Mouse (Mus musculus) ES-E14 (cell line): ENCODE measurements around the gene Pcnx2. TPM values are rescaled to one million over a fixed set of nuclear protein-coding genes. Genes with fewer than 3 reads are reported as not detected.

Experiments
- DNase-seq: peaks from one replicate; pipeline ENCODE4 v3.0.0-alpha.2; 2013; ENCODE audit warnings: low read depth, low spot score
- H3K27ac ChIP-seq: 2 replicates; pipeline ENCODE4 v1.5.1; 2012; ENCODE audit warnings: low read depth, mild to moderate bottlenecking, low read length, moderate library complexity, mixed read lengths; ENCODE audit not compliant: poor library complexity, insufficient read depth, severe bottlenecking
- H3K36me3 ChIP-seq: 2 replicates; pipeline ENCODE4 v1.6.1; 2012; ENCODE audit warnings: mild to moderate bottlenecking, low read length, moderate library complexity, mixed read lengths; ENCODE audit not compliant: control insufficient read depth, poor library complexity, insufficient read depth, severe bottlenecking
- H3K4me1 ChIP-seq, 2 experiments: fragments of 150-350 bp in 1 of 2; sonication (generic) in 1 of 2; 2 replicates each; pipeline ENCODE4 v1.6.1; 2012; ENCODE audit warnings: low read length in 2 of 2, mild to moderate bottlenecking in 1 of 2, mixed read lengths in 1 of 2; ENCODE audit not compliant: control insufficient read depth in 2 of 2, insufficient read depth in 2 of 2, poor library complexity in 1 of 2
- H3K4me3 ChIP-seq, 2 experiments: fragments of 150-350 bp in 1 of 2; sonication (generic) in 1 of 2; 2 replicates each; pipeline ENCODE4 v1.5.1; 2012; ENCODE audit warnings: low read length in 2 of 2, low read depth in 1 of 2, mild to moderate bottlenecking in 1 of 2, mixed read lengths in 1 of 2; ENCODE audit not compliant: insufficient read depth in 1 of 2, poor library complexity in 1 of 2, severe bottlenecking in 1 of 2
- H3K9ac ChIP-seq: 2 replicates; pipeline ENCODE4 v1.6.1; 2012; ENCODE audit warnings: low read depth, mild to moderate bottlenecking, low read length, mixed read lengths; ENCODE audit not compliant: poor library complexity, insufficient read depth, severe bottlenecking
- H3K9me3 ChIP-seq: fragments of 150-350 bp; sonication (generic); 2 replicates; pipeline ENCODE4 v1.6.1; 2012; ENCODE audit warnings: low read depth, mild to moderate bottlenecking, low read length; ENCODE audit not compliant: control insufficient read depth, insufficient read depth
- CHD2 ChIP-seq: IDR thresholded peaks from 2 replicates; pipeline ENCODE4 v1.6.1; 2014; ENCODE audit warnings: mild to moderate bottlenecking, low read depth, low read length, inconsistent platforms
- HCFC1 ChIP-seq: IDR thresholded peaks from 2 replicates; pipeline ENCODE4 v1.6.1; 2012; ENCODE audit warnings: low read length, inconsistent platforms, borderline replicate concordance; ENCODE audit not compliant: insufficient read depth
- MAFK ChIP-seq: IDR thresholded peaks from 2 replicates; pipeline ENCODE4 v1.6.1; 2014; ENCODE audit warnings: mild to moderate bottlenecking, low read depth, low read length, inconsistent platforms; ENCODE audit not compliant: insufficient read depth
- ZC3H11A ChIP-seq: IDR thresholded peaks from 2 replicates; pipeline ENCODE4 v1.6.1; 2012; ENCODE audit warnings: low read depth, mild to moderate bottlenecking, inconsistent platforms, low read length, borderline replicate concordance
- ZNF384 ChIP-seq: IDR thresholded peaks from 2 replicates; pipeline ENCODE4 v1.6.1; 2012; ENCODE audit warnings: low read depth, low read length, inconsistent platforms
- in situ Hi-C, 2 experiments: fragments of 600-800 bp; cut with MboI; formaldehyde crosslinking; loops; one replicate each; pipeline ENCODE4 v1.15.1; 2025; ENCODE audit warnings: low sequenced_read_pairs in 2 of 2, inconsistent platforms in 1 of 2; ENCODE audit not compliant: unreplicated experiment in 2 of 2
- total RNA-seq: library from RNA; depleted of rRNA; stranded (reverse); fragments of 300-350 nt; gene quantifications from 2 replicates; pipeline ENCODE4 v1.2.3, GENCODE M21; 2012

The Pcnx2 gene
- total RNA-seq, 1 experiment: 2.0 TPM

DNA sequence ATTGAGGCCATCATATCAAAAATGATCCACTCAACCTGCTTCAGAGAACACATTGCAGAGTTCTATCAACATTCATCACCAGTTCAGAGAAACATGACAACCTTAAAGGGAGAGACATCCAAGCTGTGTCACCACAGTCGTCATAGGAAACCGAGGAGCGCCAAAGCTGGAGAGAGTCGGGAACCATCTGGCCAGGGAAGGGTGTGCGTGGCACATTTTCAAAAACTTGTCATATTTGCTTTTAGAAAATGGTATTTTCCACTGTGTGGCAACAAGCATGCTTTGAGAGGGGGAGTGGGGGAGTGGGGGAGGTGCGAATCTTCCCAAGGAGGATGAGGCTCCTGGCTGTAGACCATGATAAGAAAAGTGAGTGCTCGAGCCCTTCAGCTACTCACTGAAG is 78.3 kb downstream of the Pcnx2 start:
- H3K36me3 ChIP-seq: no peaks in the 10 kb centered on the region
- no peak overlapping the region for H3K9ac ChIP-seq
- in situ Hi-C loops: no loop called here
- no peak for DNase-seq
- no peak overlapping the region for H3K4me3 ChIP-seq
- TF ChIP-seq MAFK (no peak), ZNF384 (no peak)
- H3K4me1 ChIP-seq: no peaks in the 10 kb centered on the region
- no peak overlapping the region for H3K27ac ChIP-seq
- H3K9me3 ChIP-seq: no peaks in the 10 kb centered on the region

DNA sequence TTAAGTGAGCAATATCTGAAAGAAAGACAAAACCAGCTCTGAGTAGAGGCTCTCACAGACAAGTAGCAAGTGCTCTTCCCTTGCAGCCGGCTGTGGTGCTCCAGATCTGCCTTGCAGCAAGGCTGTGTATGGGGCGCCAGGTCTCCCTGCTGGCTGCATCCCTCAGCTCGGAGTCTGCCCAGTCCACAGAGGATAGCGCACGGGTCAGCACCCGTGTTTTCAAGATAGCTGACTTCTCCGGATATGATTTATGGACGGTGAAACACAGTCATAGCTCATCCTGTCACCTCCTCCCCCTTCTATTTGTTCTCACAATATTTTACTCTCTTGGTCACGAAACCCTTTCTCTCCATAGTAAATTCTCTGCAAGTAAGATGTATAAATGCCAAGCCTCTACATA is 79.3 kb downstream of the Pcnx2 start:
- H3K36me3 ChIP-seq: no peaks in the 10 kb centered on the region
- in situ Hi-C loops: no loop called here
- no peak for DNase-seq
- no peak overlapping the region for H3K4me3 ChIP-seq
- TF ChIP-seq CHD2: no peak
- TF ChIP-seq ZC3H11A: no peak
- no peak for TF ChIP-seq ZNF384
- TF ChIP-seq MAFK: no peak
- TF ChIP-seq HCFC1: no peak
- H3K4me1 ChIP-seq: no peaks in the 10 kb centered on the region
- H3K27ac ChIP-seq: no peak overlapping the region
- H3K9me3 ChIP-seq: no peaks in the 10 kb centered on the region
- no peak overlapping the region for H3K9ac ChIP-seq

DNA sequence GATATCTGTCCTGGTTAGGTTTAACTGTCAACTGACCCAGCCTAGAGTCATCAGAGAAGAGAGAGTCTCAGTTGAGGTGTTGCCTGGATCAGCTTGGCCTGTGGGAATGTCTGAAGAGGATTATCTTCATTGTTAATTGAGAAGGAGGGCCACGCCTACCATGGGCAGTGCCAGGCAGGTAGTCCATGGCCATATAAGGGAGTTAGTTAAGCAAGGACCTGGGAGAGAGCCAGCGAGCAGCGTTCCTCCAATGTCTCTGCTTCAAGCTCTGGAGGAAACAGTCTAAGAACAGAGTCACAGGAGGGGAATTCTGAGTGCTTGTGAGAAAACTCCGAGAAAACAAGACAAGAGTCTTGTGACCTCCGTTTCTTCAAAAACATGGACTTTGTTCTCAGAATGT is 81.4 kb downstream of the Pcnx2 start:
- H3K9ac ChIP-seq: no peak overlapping the region
- H3K4me3 ChIP-seq: no peak overlapping the region
- TF ChIP-seq HCFC1 (no peak), CHD2 (no peak), ZC3H11A (no peak), ZNF384 (no peak), MAFK (no peak)
- no peak for DNase-seq
- in situ Hi-C loops: no loop called here
- H3K27ac ChIP-seq: no peak overlapping the region
- no peaks in the 10 kb centered on the region for H3K36me3 ChIP-seq
- no peaks in the 10 kb centered on the region for H3K9me3 ChIP-seq
- no peaks in the 10 kb centered on the region for H3K4me1 ChIP-seq

DNA sequence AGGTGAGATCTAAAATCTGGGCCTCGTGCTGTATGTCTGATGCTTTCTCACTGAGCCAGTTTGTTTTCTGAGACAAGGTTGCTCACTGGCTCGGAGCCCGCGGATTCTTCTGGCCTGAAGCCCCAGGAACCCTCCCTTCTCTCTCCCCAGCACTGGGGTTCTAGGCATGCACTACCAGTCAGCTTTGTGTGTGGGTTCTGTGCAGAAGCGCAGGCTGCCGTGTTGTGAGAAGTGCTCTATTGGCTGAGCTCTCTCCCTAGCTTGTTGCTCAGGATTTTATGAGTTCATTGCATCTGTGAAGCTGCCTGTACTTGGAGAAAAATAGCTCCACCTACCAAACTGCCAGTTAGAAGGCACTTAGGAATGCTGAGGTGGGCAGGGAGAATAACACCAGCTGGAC is 89.3 kb downstream of the Pcnx2 start:
- Histone ChIP-seq H3K4me1 (no peaks in the 10 kb centered on the region), H3K27ac (no peak overlapping the region), H3K9me3 (no peaks in the 10 kb centered on the region), H3K4me3 (no peak overlapping the region), H3K9ac (no peak overlapping the region), H3K36me3 (no peaks in the 10 kb centered on the region)
- TF ChIP-seq HCFC1 (no peak), MAFK (no peak), ZC3H11A (no peak), ZNF384 (no peak), CHD2 (no peak)
- DNase-seq: no peak
- in situ Hi-C loops: no loop called here

DNA sequence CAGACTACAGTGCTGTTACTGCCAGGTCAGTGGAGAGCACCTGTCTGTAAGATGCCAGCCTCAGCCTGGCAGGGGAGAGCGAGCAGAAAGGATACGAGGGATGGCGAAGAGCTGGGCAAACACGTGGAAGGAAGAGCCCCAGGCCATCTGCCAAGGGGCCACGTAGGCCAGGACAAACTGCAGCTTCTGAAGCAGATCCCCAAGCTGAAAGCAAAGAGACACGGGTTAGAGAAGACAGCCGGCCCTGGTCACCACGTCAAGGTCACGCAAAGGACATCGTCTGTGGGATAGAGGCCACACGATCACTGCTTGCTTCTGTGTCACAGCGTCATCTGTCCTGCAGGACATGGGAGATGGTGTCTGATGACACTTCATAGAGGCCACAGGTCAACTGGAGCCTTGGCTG is 90.2 kb downstream of the Pcnx2 start:
- in situ Hi-C loops: no loop called here

More for the DNA sequence above, 90.2 kb downstream of the Pcnx2 start:
- no peak overlapping the region for H3K9ac ChIP-seq
- no peaks in the 10 kb centered on the region for H3K9me3 ChIP-seq
- H3K4me1 ChIP-seq: no peaks in the 10 kb centered on the region
- TF ChIP-seq CHD2 (no peak), ZC3H11A (no peak), MAFK (no peak), HCFC1 (no peak), ZNF384 (no peak)
- no peak overlapping the region for H3K27ac ChIP-seq
- no peaks in the 10 kb centered on the region for H3K36me3 ChIP-seq
- H3K4me3 ChIP-seq: no peak overlapping the region
- no peak for DNase-seq
